19 mouse cellular contexts compared by ENCODE assay signal in the genomic region with DNA sequence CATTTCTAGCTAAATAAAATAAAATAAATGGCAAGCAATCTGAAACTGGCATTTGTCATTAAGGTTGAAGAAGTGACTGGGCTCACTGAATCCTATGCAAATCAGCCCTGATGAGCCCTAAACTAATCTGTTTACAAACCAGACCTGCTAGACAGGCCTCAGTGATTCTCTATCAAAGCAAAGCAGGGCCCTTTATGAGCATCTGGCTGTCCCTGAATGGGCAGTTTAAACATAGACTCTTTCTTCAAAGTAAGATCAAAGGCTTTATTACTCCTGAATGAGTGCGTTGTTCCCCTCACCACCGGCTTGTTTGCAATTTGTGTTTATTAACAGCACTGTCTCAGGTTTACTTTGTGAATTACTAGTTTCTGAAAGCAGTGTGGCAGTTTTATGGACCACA.
"Had no signal": no experiment of that assay in that cellular context is flagged by ENCODE, and none has a peak within 500 bp of the region (broad histone marks: within the 10 kb centered on the region; RNA-seq: fewer than 3 reads in every experiment).

No protein-coding gene starts in this region.

- H3K4me3 ChIP-seq: layer of hippocampus, adult 2 months; midbrain, embryonic 10.5 days; midbrain, embryonic 13.5 days; myocyte; neural tube, embryonic 13.5 days had no signal

- DNase-seq: kidney, postnatal 25 days; layer of hippocampus, adult 9-11 months; liver, postnatal 0 days; lung, embryonic 14.5 days; retina, postnatal 1 day; thymus, adult 2 months; thymus, postnatal 14 days; thymus, postnatal 4 days had no signal

- H3K27ac ChIP-seq: kidney, postnatal 0 days; layer of hippocampus, adult 2 months; liver, embryonic 14.5 days; macrophage; midbrain, embryonic 13.5 days; neural tube, embryonic 13.5 days; stomach, postnatal 0 days had no signal

- H3K4me2 ChIP-seq: lung, embryonic 14.5 days; midbrain, embryonic 13.5 days; neural tube, embryonic 13.5 days had no signal

- H3K27me3 ChIP-seq: midbrain, embryonic 13.5 days; neural tube, embryonic 13.5 days had no signal

- H3K9ac ChIP-seq: liver, embryonic 14.5 days; liver, postnatal 0 days; lung, embryonic 14.5 days; midbrain, embryonic 13.5 days; neural tube, embryonic 13.5 days had no signal

- ATAC-seq: liver, postnatal 0 days; lung, postnatal 0 days; midbrain, embryonic 13.5 days; midbrain, embryonic 16.5 days had no signal
